Mouse (Mus musculus) liver, postnatal 0 days (tissue): Measurements from ENCODE around the gene Zfp770.

Source experiments
- CTCF ChIP-seq: sonication (generic); IDR thresholded peaks from 2 replicates; pipeline ENCODE4 v1.5.1; 2016; ENCODE audit warnings: antibody characterized with exemption, low read depth
- EP300 ChIP-seq: IDR thresholded peaks from 2 replicates; pipeline ENCODE4 v1.6.1; 2016; ENCODE audit warnings: antibody characterized with exemption, low read depth, mild to moderate bottlenecking

DNA sequence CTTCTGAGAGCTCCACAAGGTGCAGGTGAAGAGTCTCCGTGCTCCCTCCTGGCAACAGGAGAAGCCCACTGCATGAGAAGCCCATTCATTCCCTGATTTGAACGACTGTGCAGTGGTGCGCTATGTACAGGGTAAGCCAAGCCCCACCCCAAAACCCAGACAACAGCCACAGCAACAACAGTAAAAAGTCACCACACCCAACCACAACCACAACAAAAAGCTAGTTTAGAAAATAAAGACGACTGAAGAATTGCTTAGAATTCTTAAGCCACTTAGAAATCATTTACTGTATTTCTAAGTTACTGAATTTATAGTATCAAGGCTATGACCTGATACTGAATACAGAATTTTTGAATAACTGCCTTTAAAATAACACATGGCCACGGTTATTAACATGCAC, 56.4 kb downstream of the Zfp770 start:
- TF ChIP-seq CTCF, result no peak
- TF ChIP-seq EP300, result no peak
